11 mouse cellular contexts compared by ENCODE assay signal in genomic region chr11:87270958-87271357, GRCm38 (mm10).
DNase-seq lines count a peak whose midpoint lies in the region; ATAC-seq and TF ChIP-seq lines count a peak whose summit lies in the region.
"Had no signal": no experiment of that assay in that cellular context is flagged by ENCODE, and none has a peak within 500 bp of the region (broad histone marks: within the 10 kb centered on the region; RNA-seq: fewer than 3 reads in every experiment).

No protein-coding gene starts in this region.

- H3K9ac ChIP-seq in midbrain, embryonic 15.5 days, result no peak overlapping the region
- no peak overlapping the region for H3K9ac ChIP-seq in midbrain, postnatal 0 days (replicated peaks; ENCODE audit: low read length, poor library complexity, severe bottlenecking)
- H3K9ac ChIP-seq in forebrain, embryonic 11.5 days (ENCODE audit: low read length), result no peak overlapping the region
- no peak overlapping the region for H3K9ac ChIP-seq in hindbrain, embryonic 12.5 days
- H3K9ac ChIP-seq: liver, embryonic 14.5 days had no signal

- peak overlapping the region; percentile 38; the same call in 1 of the 2 replicates for H3K27ac ChIP-seq in midbrain, embryonic 15.5 days
- no peak overlapping the region for H3K27ac ChIP-seq in midbrain, postnatal 0 days (ENCODE audit: low read depth, low read length)
- H3K27ac ChIP-seq in forebrain, embryonic 11.5 days (ENCODE audit: low read depth, low read length), result peak overlapping the region; percentile 25; the same call in 1 of the 2 replicates
- H3K27ac ChIP-seq in hindbrain, embryonic 12.5 days, result peak overlapping the region; percentile 40; the same call in 1 of the 2 replicates
- H3K27ac ChIP-seq: liver, embryonic 14.5 days had no signal

- H3K36me3 ChIP-seq in midbrain, embryonic 15.5 days (replicated peaks), result no peaks in the 10 kb centered on the region
- H3K36me3 ChIP-seq in midbrain, postnatal 0 days (ENCODE audit: insufficient read depth, low read length), result no peaks in the 10 kb centered on the region; the same call in 1 of the 2 replicates
- H3K36me3 ChIP-seq in forebrain, embryonic 11.5 days (ENCODE audit: control insufficient read depth, insufficient read depth, low read length), result no peaks in the 10 kb centered on the region
- H3K36me3 ChIP-seq in hindbrain, embryonic 12.5 days, result no peaks in the 10 kb centered on the region

- no peak for TF ChIP-seq CTCF in midbrain, postnatal 0 days (IDR thresholded peaks at IDR 0.05)

- no peaks in the 10 kb centered on the region for H3K27me3 ChIP-seq in midbrain, embryonic 15.5 days (replicated peaks)
- no peaks in the 10 kb centered on the region for H3K27me3 ChIP-seq in midbrain, postnatal 0 days (ENCODE audit: insufficient read depth, low read length)
- H3K27me3 ChIP-seq in forebrain, embryonic 11.5 days (ENCODE audit: control insufficient read depth, insufficient read depth, low read length), result no peaks in the 10 kb centered on the region
- H3K27me3 ChIP-seq in hindbrain, embryonic 12.5 days, result no peaks in the 10 kb centered on the region

- no peak for ATAC-seq in midbrain, embryonic 15.5 days (replicated peaks)
- ATAC-seq in midbrain, postnatal 0 days (ENCODE audit: low FRiP score), result no peak
- no peak for ATAC-seq in forebrain, embryonic 11.5 days (replicated peaks; ENCODE audit: low FRiP score)
- no peak for ATAC-seq in hindbrain, embryonic 12.5 days (ENCODE audit: low FRiP score)

- WGBS in midbrain, embryonic 15.5 days, result 0% methylated on average over 2 of the region's 2 CpGs
- 4% methylated on average over 2 of the region's 2 CpGs for WGBS in midbrain, postnatal 0 days
- 0% methylated on average over 2 of the region's 2 CpGs for WGBS in forebrain, embryonic 11.5 days
- no CpG with 5 or more reads among the region's 2 CpGs for WGBS in hindbrain, embryonic 12.5 days

- intact Hi-C loops in heart, postnatal 25 days (cut with DNase I), result no loop called here

- H3K4me1 ChIP-seq in midbrain, embryonic 15.5 days, result peaks cover 2% of the 10 kb centered on the region; the same call in 1 of the 2 replicates
- H3K4me1 ChIP-seq in midbrain, postnatal 0 days (ENCODE audit: insufficient read depth, low read length), result no peaks in the 10 kb centered on the region; the same call in 1 of the 2 replicates
- no peaks in the 10 kb centered on the region; the same call in 1 of the 2 replicates for H3K4me1 ChIP-seq in forebrain, embryonic 11.5 days (replicated peaks; ENCODE audit: control insufficient read depth, insufficient read depth, low read length)
- peaks cover 3% of the 10 kb centered on the region; the same call in 1 of the 2 replicates for H3K4me1 ChIP-seq in hindbrain, embryonic 12.5 days

- no peak overlapping the region for H3K4me2 ChIP-seq in midbrain, embryonic 15.5 days
- no peak overlapping the region for H3K4me2 ChIP-seq in midbrain, postnatal 0 days (ENCODE audit: low read depth, low read length, poor library complexity, severe bottlenecking)
- H3K4me2 ChIP-seq in forebrain, embryonic 11.5 days (ENCODE audit: low read depth, low read length, severe bottlenecking), result no peak overlapping the region
- H3K4me2 ChIP-seq in hindbrain, embryonic 12.5 days (replicated peaks), result no peak overlapping the region

- DNase-seq in midbrain, postnatal 0 days (ENCODE audit: low spot score), result no peak
- peak; percentile 63 for DNase-seq in forebrain, embryonic 11.5 days (ENCODE audit: low spot score)
- peak; percentile 24 for DNase-seq in retina, embryonic 14.5 days (ENCODE audit: low spot score)
- DNase-seq in T-cell, adult 2 months (ENCODE audit: low spot score), result no peak
- DNase-seq in heart, postnatal 25 days (ENCODE audit: low spot score), result no peak
- DNase-seq: gastrocnemius, postnatal 36 days; heart, postnatal 36 days; thymus, postnatal 14 days had no signal

- H3K4me3 ChIP-seq in midbrain, embryonic 15.5 days, result no peak overlapping the region
- H3K4me3 ChIP-seq in midbrain, postnatal 0 days (ENCODE audit: low read depth, low read length), result no peak overlapping the region
- H3K4me3 ChIP-seq in forebrain, embryonic 11.5 days (ENCODE audit: low read depth, low read length), result no peak overlapping the region
- H3K4me3 ChIP-seq in hindbrain, embryonic 12.5 days, result no peak overlapping the region

- no peaks in the 10 kb centered on the region for H3K9me3 ChIP-seq in midbrain, embryonic 15.5 days
- no peaks in the 10 kb centered on the region for H3K9me3 ChIP-seq in midbrain, postnatal 0 days (ENCODE audit: low read length)
- H3K9me3 ChIP-seq in forebrain, embryonic 11.5 days (ENCODE audit: control insufficient read depth, low read length), result peaks cover 2% of the 10 kb centered on the region; the same call in 1 of the 2 replicates
- no peaks in the 10 kb centered on the region; the same call in 1 of the 2 replicates for H3K9me3 ChIP-seq in hindbrain, embryonic 12.5 days (replicated peaks)

Comparison
In these comparisons a context has a peak if more than half of its experiments do, and no peak if none do; other contexts are left out.
1. DNase-seq: peak in forebrain, embryonic 11.5 days (single experiment) and retina, embryonic 14.5 days (single experiment); none in midbrain, postnatal 0 days (single experiment), T-cell, adult 2 months (single experiment) and heart, postnatal 25 days (single experiment).